Mouse (Mus musculus): ENCODE results near the gene Gm11565. TPM values are rescaled to one million over a fixed set of nuclear protein-coding genes. Genes with fewer than 3 reads are reported as not detected.
"Not testable (repeated sequence)": the region's sequence is repeated elsewhere in the genome, so short reads cannot be mapped to it uniquely, and the experiment has no call there.

Gene Gm11565
- not detected for total RNA-seq (2021)
- long read RNA-seq, experiment 1, result 0 reads
- long read RNA-seq, experiment 2, result 0 reads

DNA sequence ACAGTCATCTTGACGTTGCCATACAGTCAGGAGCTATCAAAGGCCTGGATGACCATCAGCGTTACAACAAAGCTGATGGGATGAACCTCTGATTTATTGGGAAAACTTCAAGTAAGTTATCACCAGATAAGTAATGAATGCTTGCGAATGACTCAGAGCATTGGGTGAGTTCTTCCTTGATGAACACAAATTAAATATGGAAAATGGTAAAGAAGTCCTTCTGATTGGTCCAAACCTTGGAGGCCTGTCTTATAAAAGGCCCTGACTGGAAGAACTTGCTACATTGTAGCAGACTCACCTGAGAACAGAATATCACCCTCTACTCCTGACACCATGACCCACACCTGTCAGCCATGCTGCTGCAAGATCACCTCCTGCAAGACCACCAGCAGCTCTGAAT is at the start of gene Gm11565:
TSS of gene Gm11565 (plus strand) at position 301 of the 400 bp plus-strand sequence.
- DNase-seq, result no peak

DNA sequence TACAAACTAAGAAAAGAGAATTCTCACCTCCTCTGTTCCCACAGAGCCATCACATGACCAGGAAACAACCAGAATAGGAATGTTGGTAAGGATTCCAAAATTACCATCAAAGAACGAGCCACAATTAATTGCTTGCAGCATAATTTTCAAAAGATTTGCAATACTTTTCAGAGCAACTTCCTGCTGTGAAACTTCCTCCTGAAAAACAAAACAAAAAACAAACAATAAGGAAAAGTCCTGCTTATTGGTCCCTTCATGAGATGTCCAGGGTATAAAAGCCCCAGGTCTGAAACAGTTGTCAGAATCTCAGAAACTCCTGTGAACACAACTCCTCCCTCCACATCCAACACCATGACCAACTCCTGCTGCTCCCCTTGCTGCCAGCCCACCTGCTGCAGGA is 41.5 kb upstream of the Gm11565 start, which contains the start of gene Krtap9-1:
TSS of gene Krtap9-1 (plus strand) at position 301 of the 400 bp plus-strand sequence.
- DNase-seq, result not testable (repeated sequence)

DNA sequence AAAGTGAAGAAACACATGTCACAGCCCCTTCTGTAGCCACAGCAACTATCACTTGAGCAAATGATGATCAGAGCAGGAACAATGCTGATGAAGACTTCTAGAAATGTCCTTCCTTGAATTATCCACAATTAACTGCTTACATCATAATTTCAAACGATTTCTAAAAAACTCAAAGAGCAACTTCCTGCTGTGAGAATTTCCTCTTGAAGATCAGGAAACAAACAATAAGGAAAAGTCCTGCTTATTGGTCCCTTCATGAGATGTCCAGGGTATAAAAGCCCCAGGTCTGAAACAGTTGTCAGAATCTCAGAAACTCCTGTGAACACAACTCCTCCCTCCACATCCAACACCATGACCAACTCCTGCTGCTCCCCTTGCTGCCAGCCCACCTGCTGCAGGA is 35.7 kb upstream of the Gm11565 start, which contains the start of gene Gm11567:
TSS of gene Gm11567 (plus strand) at position 301 of the 400 bp plus-strand sequence.
- not testable (repeated sequence) for DNase-seq

DNA sequence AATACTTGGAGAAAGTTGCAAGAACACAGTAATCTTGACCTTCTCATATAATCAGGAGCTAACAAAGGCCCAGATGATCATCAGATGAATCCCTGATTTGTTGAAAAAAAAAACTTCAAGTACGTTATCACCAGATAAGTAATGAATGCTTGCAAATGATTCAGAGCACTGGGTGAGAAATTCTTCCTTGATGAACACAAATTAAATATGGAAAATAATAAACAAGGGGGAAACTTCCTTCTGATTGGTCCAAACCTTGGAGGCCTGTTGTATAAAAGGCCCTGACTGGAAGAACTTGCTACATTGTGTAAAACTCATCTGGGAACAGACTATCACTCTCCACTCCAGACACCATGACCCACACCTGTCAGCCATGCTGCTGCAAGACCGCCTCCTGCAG is 6.9 kb upstream of the Gm11565 start, which contains the start of gene Krtap31-1:
TSS of gene Krtap31-1 (plus strand) at position 301 of the 400 bp plus-strand sequence.
- no peak for DNase-seq

DNA sequence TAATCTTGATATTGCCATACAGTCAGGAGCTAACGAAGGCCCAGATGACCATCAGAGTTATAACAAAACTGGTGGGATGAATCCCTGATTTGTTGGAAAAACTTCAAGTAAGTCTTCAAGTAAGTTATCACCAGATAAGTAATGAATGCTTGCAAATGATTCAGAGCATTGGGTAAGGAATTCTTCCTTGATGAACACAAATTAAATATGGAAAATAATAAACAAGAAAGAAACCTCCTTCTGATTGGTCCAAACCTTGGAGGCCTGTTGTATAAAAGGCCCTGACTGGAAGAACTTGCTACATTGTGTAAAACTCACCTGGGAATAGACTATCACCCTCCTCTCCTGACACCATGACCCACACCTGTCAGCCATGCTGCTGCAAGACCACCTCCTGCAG is 21.4 kb downstream of the Gm11565 start, which contains the start of gene Krtap31-2:
TSS of gene Krtap31-2 (plus strand) at position 301 of the 400 bp plus-strand sequence.
- no peak for DNase-seq

DNA sequence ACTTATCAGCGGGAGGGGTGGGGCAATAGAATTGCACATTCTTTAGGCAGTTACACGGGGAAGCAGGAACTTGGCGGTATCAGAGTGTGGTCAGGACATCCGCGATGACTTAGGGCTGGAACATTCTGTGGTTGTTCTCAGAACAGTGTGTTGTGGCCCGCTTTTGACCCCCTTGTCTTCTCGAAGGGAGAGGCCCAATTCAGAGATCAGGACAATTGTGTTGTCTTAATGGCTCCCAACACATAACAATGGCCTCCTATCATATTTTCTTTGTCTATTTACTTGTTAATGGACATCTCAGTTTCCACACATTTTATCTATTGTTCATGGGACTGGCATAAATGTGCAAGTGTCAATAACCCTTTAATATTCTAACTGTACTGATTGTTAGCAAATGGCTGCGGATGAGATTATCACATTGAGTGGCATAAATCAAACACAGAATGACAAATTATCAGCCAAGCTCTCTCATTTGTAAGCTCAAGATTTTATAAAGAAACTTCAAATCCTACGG is 23.3 kb downstream of the Gm11565 start:
- no peak for DNase-seq

DNA sequence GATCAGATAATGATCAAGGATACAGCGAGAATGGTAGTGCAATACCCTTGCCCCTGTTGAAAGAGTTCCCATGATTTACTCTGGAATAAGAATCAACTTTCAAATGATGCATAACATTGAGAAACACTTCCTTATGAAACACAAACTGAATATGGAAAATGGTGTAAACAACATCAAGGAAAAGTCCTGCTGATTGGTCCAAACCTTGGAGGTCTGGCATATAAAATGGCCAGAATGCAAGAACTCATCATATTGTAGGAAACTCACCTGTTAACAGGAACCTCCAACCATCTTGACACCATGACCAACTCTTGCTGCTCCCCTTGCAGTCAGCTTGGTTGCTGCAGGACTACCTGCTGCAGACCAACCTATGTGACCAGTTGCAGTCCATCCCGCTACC is 33.6 kb downstream of the Gm11565 start, which contains the start of gene Krtap9-5:
TSS of gene Krtap9-5 (plus strand) at position 301 of the 400 bp plus-strand sequence.
- DNase-seq, result no peak

DNA sequence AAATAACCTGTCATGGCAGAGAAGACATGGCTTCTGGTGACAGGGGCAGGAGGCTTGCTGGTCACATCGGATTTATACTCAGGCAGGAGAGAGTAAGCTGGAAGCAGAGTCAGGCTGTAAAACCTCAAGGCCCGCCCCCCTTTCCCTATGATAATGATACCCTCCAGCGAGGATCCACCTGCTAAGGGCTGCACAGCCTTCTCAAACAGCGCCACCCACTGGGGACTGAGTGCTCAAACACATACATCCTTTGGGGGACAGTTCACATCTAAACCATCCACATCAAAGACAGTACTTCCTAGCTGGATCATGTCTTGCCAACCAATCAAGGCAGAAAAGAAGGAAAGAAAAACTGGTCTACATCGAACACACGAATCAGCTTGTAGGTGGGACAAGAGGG is 49.7 kb downstream of the Gm11565 start:
- no peak for DNase-seq

Other genes starting within 250 kb of the Gm11565 start
- gene Krtap4-6, start 248.8 kb upstream of the Gm11565 start, total RNA-seq (2021), result not detected
- not detected for gene Gm14190, start 224.0 kb upstream of the Gm11565 start, total RNA-seq (2021)
- gene Gm14180, start 180.5 kb upstream of the Gm11565 start, total RNA-seq (2021), result not detected
- not detected for gene Gm11595, start 141.8 kb upstream of the Gm11565 start, total RNA-seq (2021)
- gene Krtap4-8, start 134.0 kb upstream of the Gm11565 start, total RNA-seq (2021), result not detected
- under 1 TPM in 1 of 2 experiments, not detected in 1; 0.23 TPM for gene Krtap4-9, start 129.6 kb upstream of the Gm11565 start, total RNA-seq (2021)
- not detected for gene Gm11596, start 121.3 kb upstream of the Gm11565 start, total RNA-seq (2021)
- not detected for gene Gm11569, start 115.8 kb upstream of the Gm11565 start, total RNA-seq (2021)
- gene Gm11554, start 110.3 kb upstream of the Gm11565 start, total RNA-seq (2021), result not detected
- gene Krtap4-13, start 104.9 kb upstream of the Gm11565 start, total RNA-seq (2021), result not detected
- not detected for gene Gm11564, start 99.1 kb upstream of the Gm11565 start, total RNA-seq (2021)
- not detected for gene 2300003K06Rik, start 76.7 kb upstream of the Gm11565 start, total RNA-seq (2021)
- not detected for gene Krtap4-16, start 63.1 kb upstream of the Gm11565 start, total RNA-seq (2021)
- not detected for gene Gm11568, start 56.8 kb upstream of the Gm11565 start, total RNA-seq (2021)
- not detected for gene Gm11559, start 50.3 kb upstream of the Gm11565 start, total RNA-seq (2021)
- not detected for gene Krtap9-1, start 41.4 kb upstream of the Gm11565 start, total RNA-seq (2021)
- not detected for gene Gm11567, start 35.6 kb upstream of the Gm11565 start, total RNA-seq (2021)
- gene Krtap31-1, start 6.8 kb upstream of the Gm11565 start, total RNA-seq (2021), result not detected
- gene Krtap31-2, start 21.5 kb downstream of the Gm11565 start, total RNA-seq (2021), result not detected
- gene Krtap9-5, start 33.7 kb downstream of the Gm11565 start, total RNA-seq (2021), result not detected
- not detected for gene Krtap29-1, start 64.3 kb downstream of the Gm11565 start, total RNA-seq (2021)
- gene Krtap16-1, start 71.8 kb downstream of the Gm11565 start, total RNA-seq (2021), result not detected
- not detected for gene Krtap17-1, start 79.2 kb downstream of the Gm11565 start, total RNA-seq (2021)
- not detected for gene Krt33a, start 101.5 kb downstream of the Gm11565 start, total RNA-seq (2021)
- under 1 TPM; 0.38 to 0.45 TPM for gene Krt33b, start 115.1 kb downstream of the Gm11565 start, total RNA-seq (2021)
- not detected for gene Krt34, start 126.8 kb downstream of the Gm11565 start, total RNA-seq (2021)
- gene Krt31, start 135.8 kb downstream of the Gm11565 start, total RNA-seq (2021), result not detected
- gene Krt32, start 173.5 kb downstream of the Gm11565 start, total RNA-seq (2021), result not detected
- not detected for gene Krt35, start 181.5 kb downstream of the Gm11565 start, total RNA-seq (2021)
- gene Krt36, start 190.9 kb downstream of the Gm11565 start, total RNA-seq (2021), result not detected
- not detected for gene Krt13, start 206.8 kb downstream of the Gm11565 start, total RNA-seq (2021)
- gene Krt15, start 221.2 kb downstream of the Gm11565 start, total RNA-seq (2021), result not detected
- gene Krt19, start 233.9 kb downstream of the Gm11565 start, total RNA-seq (2021), result 1 to 10 TPM in 1 of 2 experiments, under 1 TPM in 1; 0.45 to 1.4 TPM